Mouse (Mus musculus) myocyte (in vitro differentiated cells): ENCODE data around the gene Ubac2.

Experiments used
- CEBPB ChIP-seq: IDR thresholded peaks from 2 replicates; pipeline ENCODE4 v1.6.1; 2011; ENCODE audit warnings: mild to moderate bottlenecking, moderate library complexity; ENCODE audit not compliant: poor library complexity, insufficient read depth, severe bottlenecking
- E2F4 ChIP-seq: IDR thresholded peaks from one replicate; pipeline ENCODE4 v1.6.1; 2011; ENCODE audit warnings: mild to moderate bottlenecking, control low read depth, moderate library complexity; ENCODE audit not compliant: insufficient read depth
- MAX ChIP-seq: IDR thresholded peaks from one replicate; pipeline ENCODE4 v1.6.1; 2011; ENCODE audit warnings: low read depth, mild to moderate bottlenecking, control low read depth
- MYOD1 ChIP-seq, 3 experiments: IDR thresholded peaks; one replicate each; pipeline ENCODE4 v1.6.1; 2011; ENCODE audit warnings: control low read depth in 2 of 3, low read depth in 2 of 3, mild to moderate bottlenecking in 2 of 3, moderate library complexity in 1 of 3; ENCODE audit not compliant: insufficient read length in 2 of 3, control insufficient read depth in 1 of 3
- MYOG ChIP-seq, 3 experiments: IDR thresholded peaks; one replicate each; pipeline ENCODE4 v1.6.1; 2011; ENCODE audit warnings: control low read depth in 2 of 3, low read depth in 2 of 3, mild to moderate bottlenecking in 2 of 3; ENCODE audit not compliant: insufficient read length in 2 of 3, control insufficient read depth in 1 of 3, insufficient read depth in 1 of 3
- POLR2A ChIP-seq: IDR thresholded peaks from one replicate; pipeline ENCODE4 v1.6.1; 2011; ENCODE audit warnings: low read depth, mild to moderate bottlenecking, control low read depth, moderate library complexity; ENCODE audit not compliant: insufficient read length
- POLR2AphosphoS2 ChIP-seq: IDR thresholded peaks from one replicate; pipeline ENCODE4 v1.6.1; 2011; ENCODE audit warnings: low read depth, control low read depth; ENCODE audit not compliant: insufficient read length
- REST ChIP-seq: IDR thresholded peaks from one replicate; pipeline ENCODE4 v1.6.1; 2011; ENCODE audit warnings: mild to moderate bottlenecking, control low read depth, moderate library complexity; ENCODE audit not compliant: insufficient read depth, insufficient read length
- TCF12 ChIP-seq: IDR thresholded peaks from one replicate; pipeline ENCODE4 v1.6.1; 2011; ENCODE audit warnings: mild to moderate bottlenecking, control low read depth; ENCODE audit not compliant: poor library complexity, insufficient read depth, severe bottlenecking
- TCF3 ChIP-seq: IDR thresholded peaks from one replicate; pipeline ENCODE4 v1.6.1; 2011; ENCODE audit warnings: low read depth, control low read depth; ENCODE audit not compliant: insufficient read length
- USF1 ChIP-seq: IDR thresholded peaks from one replicate; pipeline ENCODE4 v1.6.1; 2011; ENCODE audit warnings: low read depth, mild to moderate bottlenecking, control low read depth, moderate library complexity

DNA sequence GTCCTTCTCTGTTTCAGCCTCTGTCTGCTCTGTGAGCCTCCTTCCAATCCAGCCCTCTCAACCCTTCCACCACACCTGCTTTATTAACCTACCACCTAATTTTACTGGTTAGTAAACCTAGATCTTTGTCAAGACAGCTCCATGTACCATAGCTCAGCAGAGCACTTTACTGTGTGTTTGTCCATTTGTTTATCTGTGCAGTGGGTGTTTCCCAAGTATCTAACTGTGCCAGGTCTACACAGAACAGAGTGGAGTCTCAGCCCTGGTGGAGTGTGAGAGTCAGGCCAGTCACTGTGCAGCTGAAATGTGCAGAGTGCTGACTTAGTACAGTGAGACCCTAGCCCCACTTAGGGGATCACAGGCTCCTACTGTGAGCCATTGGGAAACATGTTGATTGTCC, 125.4 kb downstream of the Ubac2 start:
- TF ChIP-seq E2F4: no peak
- no peak for TF ChIP-seq POLR2A
- TF ChIP-seq CEBPB: no peak
- no peak for TF ChIP-seq USF1
- TF ChIP-seq TCF12: no peak
- no peak for TF ChIP-seq MYOG (IDR thresholded peaks at IDR 0.05; ENCODE audit: control insufficient read depth in 1 of 3, insufficient read depth in 1 of 3, insufficient read length in 2 of 3, low read depth in 2 of 3)
- no peak for TF ChIP-seq MAX
- TF ChIP-seq TCF3: no peak
- no peak for TF ChIP-seq MYOD1 (IDR thresholded peaks at IDR 0.05; ENCODE audit: control insufficient read depth in 1 of 3, insufficient read length in 2 of 3, low read depth in 2 of 3)
- no peak for TF ChIP-seq POLR2AphosphoS2
- no peak for TF ChIP-seq REST
